Mouse (Mus musculus) G1E (cell line): ENCODE results near the gene Fgfr2. TPM values are rescaled to one million over a fixed set of nuclear protein-coding genes. Genes with fewer than 3 reads are reported as not detected.

Experiments
- ATAC-seq: 2 replicates; pipeline ENCODE4 v1.8.0; 2016; ENCODE audit warnings: mild to moderate bottlenecking; ENCODE audit not compliant: insufficient number of reproducible peaks, poor library complexity, low FRiP score, severe bottlenecking; ENCODE audit errors: extremely low read depth
- DNase-seq: peaks from one replicate; pipeline ENCODE4 v3.0.0; 2012; ENCODE audit warnings: low spot score
- H3K27me3 ChIP-seq: 2 replicates; pipeline ENCODE4 v1.6.1; 2012; ENCODE audit warnings: mild to moderate bottlenecking, low read length, inconsistent platforms; ENCODE audit not compliant: insufficient read depth
- H3K36me3 ChIP-seq: replicated peaks from 2 replicates; pipeline ENCODE3; 2012; ENCODE audit warnings: mild to moderate bottlenecking, inconsistent platforms
- H3K4me1 ChIP-seq: 2 replicates; pipeline ENCODE4 v1.6.1; 2012; ENCODE audit warnings: low read depth, low read length, inconsistent platforms, mixed read lengths; ENCODE audit not compliant: insufficient read depth
- H3K4me3 ChIP-seq: 2 replicates; pipeline ENCODE4 v1.5.1; 2012; ENCODE audit warnings: low read depth, mild to moderate bottlenecking, inconsistent platforms, low read length, moderate library complexity, mixed read lengths
- H3K9me3 ChIP-seq: replicated peaks from 2 replicates; pipeline ENCODE4 v1.6.1; 2012; ENCODE audit warnings: inconsistent platforms
- CTCF ChIP-seq: IDR thresholded peaks from 2 replicates; pipeline ENCODE4 v1.5.1; 2012; ENCODE audit warnings: low read depth, low read length, inconsistent platforms, mixed read lengths
- GATA1 ChIP-seq: IDR thresholded peaks from 2 replicates; pipeline ENCODE4 v1.6.1; 2012; ENCODE audit warnings: borderline replicate concordance, low read length, inconsistent platforms, mixed read lengths
- GATA2 ChIP-seq: IDR thresholded peaks from 2 replicates; pipeline ENCODE4 v1.6.1; 2012; ENCODE audit warnings: low read depth, low read length, inconsistent platforms, borderline replicate concordance
- POLR2AphosphoS5 ChIP-seq: IDR thresholded peaks from 2 replicates; pipeline ENCODE4 v1.6.1; 2012; ENCODE audit warnings: low read depth, low read length, inconsistent platforms; ENCODE audit not compliant: insufficient replicate concordance
- TAL1 ChIP-seq: conservative IDR thresholded peaks from 2 replicates; pipeline ENCODE4 v1.6.1; 2012; ENCODE audit warnings: low read depth, low read length, inconsistent platforms, mixed read lengths
- polyA plus RNA-seq: library from polyadenylated mRNA; stranded (reverse); fragments of >175 nt; gene quantifications from 2 replicates; pipeline ENCODE4 v1.2.3, GENCODE M21; 2012
- total RNA-seq, 2 experiments: library from RNA; stranded (forward) in 1 of 2; stranded (reverse) in 1 of 2; fragments of 200-1000 nt in 1 of 2; fragments of >200 nt in 1 of 2; fragmentation: Nextera tagmentation in 1 of 2; gene quantifications; 2 replicates each; pipeline ENCODE4 v1.2.3; 2014 to 2017

Fgfr2 gene
- total and polyA plus RNA-seq, 3 experiments: 0.22 TPM; not detected in 2

- H3K27me3 ChIP-seq: no peaks in the 10 kb centered on the region
- no peak for ATAC-seq
Measured at GRCm38 (mm10) chr7:131598483-131598824, 1524.7 kb downstream of the Fgfr2 start.

DNA sequence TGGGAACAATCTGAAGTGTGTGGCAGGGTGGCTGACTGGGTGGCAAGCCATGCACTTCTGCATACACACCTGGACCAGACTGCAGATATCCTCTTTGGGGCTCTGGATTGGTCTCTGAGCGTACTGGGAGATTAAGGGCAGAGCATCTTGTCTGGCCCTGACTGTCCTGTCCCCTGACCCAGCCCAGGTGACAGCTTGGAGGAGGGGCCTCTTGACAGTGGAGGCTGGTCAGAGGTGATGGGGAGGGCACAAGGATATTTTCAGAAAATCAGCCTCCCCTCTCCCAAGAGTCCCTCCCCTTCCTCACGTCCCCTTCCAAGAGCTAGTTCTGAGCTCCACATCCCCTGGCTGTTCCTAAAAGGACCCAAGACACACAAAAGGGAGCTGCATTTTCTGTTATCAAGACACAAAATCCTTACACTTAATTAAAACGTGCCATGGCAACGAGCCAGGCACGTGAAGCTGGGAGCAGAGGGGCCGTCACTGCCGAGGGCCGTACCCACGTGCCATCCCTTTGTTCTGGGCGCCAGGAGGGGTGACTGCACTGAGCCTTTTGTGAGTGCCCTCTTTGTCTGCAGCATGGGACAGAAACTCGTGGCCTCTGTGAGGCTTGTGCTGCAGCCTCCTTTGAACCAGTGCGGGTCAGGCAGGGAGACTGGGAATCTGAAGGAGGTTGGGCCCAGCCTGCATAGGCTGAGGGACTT is 1525.2 kb downstream of the Fgfr2 start:
- H3K4me1 ChIP-seq: no peaks in the 10 kb centered on the region
- H3K36me3 ChIP-seq: no peaks in the 10 kb centered on the region
- H3K9me3 ChIP-seq: peaks cover 7% of the 10 kb centered on the region
- no peak for TF ChIP-seq CTCF
- TF ChIP-seq GATA1: no peak
- TF ChIP-seq POLR2AphosphoS5: no peak
- TF ChIP-seq TAL1: no peak
- no peak for TF ChIP-seq GATA2
- H3K27me3 ChIP-seq: no peaks in the 10 kb centered on the region
- ATAC-seq (no peak), DNase-seq (no peak)
- no peak overlapping the region for H3K4me3 ChIP-seq

More at GRCm38 (mm10) chr7:131598483-131598824, 1524.7 kb downstream of the Fgfr2 start:
- H3K9me3 ChIP-seq: peaks cover 7% of the 10 kb centered on the region
- H3K36me3 ChIP-seq: no peaks in the 10 kb centered on the region
- no peak for DNase-seq
- H3K4me3 ChIP-seq: no peak overlapping the region
- TF ChIP-seq POLR2AphosphoS5 (no peak), CTCF (no peak), GATA1 (no peak)
- no peaks in the 10 kb centered on the region for H3K4me1 ChIP-seq

- Histone ChIP-seq H3K9me3 (no peaks in the 10 kb centered on the region), H3K27me3 (peaks cover 6% of the 10 kb centered on the region; the same call in 1 of the 2 replicates), H3K4me3 (no peak overlapping the region), H3K4me1 (no peaks in the 10 kb centered on the region), H3K36me3 (no peaks in the 10 kb centered on the region)
- TF ChIP-seq POLR2AphosphoS5 (no peak), GATA2 (no peak), TAL1 (no peak), GATA1 (no peak), CTCF (no peak)
- DNase-seq (no peak), ATAC-seq (no peak)
Measured at GRCm38 (mm10) chr7:131585551-131585950, 1537.6 kb downstream of the Fgfr2 start.

DNA sequence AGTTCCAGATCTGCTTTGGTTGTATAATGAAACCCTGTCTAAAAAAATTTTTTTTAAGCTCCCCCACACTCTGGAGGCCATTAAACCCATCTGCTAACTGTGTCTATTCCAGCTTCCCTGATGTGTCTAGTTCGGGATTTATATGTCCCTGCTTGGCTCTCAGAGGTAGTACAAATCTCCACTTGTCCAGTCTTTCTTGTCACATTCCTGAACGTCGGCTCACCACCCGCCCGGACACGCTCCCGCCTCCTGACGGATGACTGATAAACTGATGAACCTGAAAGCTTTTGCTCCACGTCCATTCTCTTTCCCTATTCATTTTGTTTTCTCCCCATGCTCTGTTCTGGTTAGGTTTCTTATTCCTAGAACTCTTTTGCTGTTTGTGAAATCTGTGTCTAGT is 1541.0 kb downstream of the Fgfr2 start:
- H3K4me3 ChIP-seq: no peak overlapping the region
- no peaks in the 10 kb centered on the region for H3K9me3 ChIP-seq
- ATAC-seq: no peak

DNA sequence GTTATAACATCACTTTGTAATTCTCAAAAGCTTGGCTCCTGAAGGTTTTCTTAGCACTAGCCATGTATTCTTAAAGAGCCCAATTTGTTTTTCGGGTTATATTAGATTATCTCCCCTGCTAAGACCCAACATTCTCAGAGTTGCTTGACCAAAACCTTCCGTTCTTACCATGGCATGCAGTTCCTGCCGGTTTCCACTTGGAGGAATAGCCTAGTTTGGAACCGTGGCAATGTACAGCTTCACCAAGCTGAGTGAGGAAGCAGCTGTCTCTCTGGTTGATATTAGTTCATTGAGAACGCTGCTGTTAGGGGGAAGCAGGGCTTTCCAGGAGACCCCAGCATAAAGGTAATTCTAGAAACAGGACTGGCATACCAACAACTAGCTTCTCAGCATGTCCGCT is 1547.9 kb downstream of the Fgfr2 start:
- H3K36me3 ChIP-seq: peaks cover 54% of the 10 kb centered on the region
- H3K4me1 ChIP-seq: no peaks in the 10 kb centered on the region
- H3K9me3 ChIP-seq: no peaks in the 10 kb centered on the region
- no peaks in the 10 kb centered on the region for H3K27me3 ChIP-seq
- no peak for TF ChIP-seq GATA2
- TF ChIP-seq CTCF: no peak
- no peak for ATAC-seq
- DNase-seq: no peak
- no peak overlapping the region for H3K4me3 ChIP-seq

More for the DNA sequence above, 1541.0 kb downstream of the Fgfr2 start:
- TF ChIP-seq POLR2AphosphoS5 (no peak), CTCF (no peak), GATA1 (no peak), TAL1 (no peak), GATA2 (no peak)
- Histone ChIP-seq H3K36me3 (no peaks in the 10 kb centered on the region), H3K4me1 (no peaks in the 10 kb centered on the region), H3K27me3 (peaks cover 6% of the 10 kb centered on the region; the same call in 1 of the 2 replicates)
- no peak for DNase-seq

GRCm38 (mm10) chr7:131560697-131561042 is 1562.5 kb downstream of the Fgfr2 start:
- Histone ChIP-seq H3K36me3 (peaks cover 44% of the 10 kb centered on the region), H3K27me3 (peaks cover 13% of the 10 kb centered on the region), H3K4me3 (peak overlapping the region; percentile 86), H3K9me3 (peaks cover 2% of the 10 kb centered on the region), H3K4me1 (peaks cover 35% of the 10 kb centered on the region)
- DNase-seq (no peak), ATAC-seq (peak; percentile 16; the same call in 1 of the 2 replicates)
- TF ChIP-seq POLR2AphosphoS5: no peak
- no peak for TF ChIP-seq CTCF
- TF ChIP-seq TAL1: no peak
- TF ChIP-seq GATA2: no peak
- TF ChIP-seq GATA1: no peak
